Mouse (Mus musculus): ENCODE results near the gene Haao. TPM values are rescaled to one million over a fixed set of nuclear protein-coding genes. Genes with fewer than 3 reads are reported as not detected.

Haao gene
- total RNA-seq, 2 experiments from 2014 or later, result not detected

DNA sequence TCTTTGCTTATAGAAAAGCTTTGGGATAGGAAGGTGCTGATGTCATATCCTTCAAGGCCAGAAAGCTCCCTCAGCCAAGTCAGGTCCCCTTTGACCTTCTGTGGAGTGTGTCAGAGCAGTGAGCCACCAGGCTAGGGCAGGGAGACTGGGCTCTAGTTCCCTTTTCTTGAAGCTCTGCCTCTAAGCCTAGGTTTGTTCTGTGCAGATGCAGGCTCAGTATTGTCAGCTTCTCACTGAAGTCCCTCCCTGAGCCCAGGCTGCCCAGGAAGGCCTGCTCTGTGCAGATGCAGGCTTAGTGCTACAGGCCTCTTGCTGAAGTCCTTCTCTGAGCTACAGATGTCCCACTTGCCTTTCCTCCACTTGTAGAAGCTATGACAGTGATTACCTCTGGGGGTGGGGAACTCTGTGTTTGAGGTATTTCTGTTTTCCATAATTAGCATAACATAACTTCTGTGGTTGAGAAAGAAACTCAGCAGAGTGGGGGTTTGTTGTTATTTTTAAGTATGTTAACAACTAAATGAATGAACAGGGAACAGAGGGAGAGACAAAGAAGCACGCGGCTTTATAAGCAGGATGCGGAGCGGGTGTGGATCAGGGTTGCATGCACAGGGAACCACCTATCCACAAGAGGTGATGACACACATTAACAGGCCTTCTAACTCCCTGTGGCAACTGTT, 17.0 kb downstream of the Haao start:
- no peak for DNase-seq

DNA sequence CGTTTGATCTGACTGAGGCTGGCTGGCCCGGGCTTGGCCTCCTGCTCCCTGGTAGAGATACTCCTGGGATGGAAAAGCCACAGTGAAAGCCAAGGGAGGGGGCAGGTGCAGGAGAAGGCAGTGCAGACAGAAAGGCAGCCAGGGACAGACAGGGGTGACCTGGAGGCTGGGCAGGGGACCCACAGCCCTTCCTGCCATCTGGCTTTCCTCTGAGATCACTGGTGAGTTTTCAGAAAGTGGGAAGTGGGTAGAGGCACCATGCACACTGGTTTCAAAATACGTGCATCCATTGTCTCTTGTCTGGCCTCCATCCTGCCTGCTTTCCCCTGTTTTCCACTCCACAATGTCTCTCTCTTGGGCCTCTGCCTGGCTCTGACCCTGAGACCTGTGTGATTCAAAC, 18.4 kb downstream of the Haao start:
- DNase-seq, result no peak

DNA sequence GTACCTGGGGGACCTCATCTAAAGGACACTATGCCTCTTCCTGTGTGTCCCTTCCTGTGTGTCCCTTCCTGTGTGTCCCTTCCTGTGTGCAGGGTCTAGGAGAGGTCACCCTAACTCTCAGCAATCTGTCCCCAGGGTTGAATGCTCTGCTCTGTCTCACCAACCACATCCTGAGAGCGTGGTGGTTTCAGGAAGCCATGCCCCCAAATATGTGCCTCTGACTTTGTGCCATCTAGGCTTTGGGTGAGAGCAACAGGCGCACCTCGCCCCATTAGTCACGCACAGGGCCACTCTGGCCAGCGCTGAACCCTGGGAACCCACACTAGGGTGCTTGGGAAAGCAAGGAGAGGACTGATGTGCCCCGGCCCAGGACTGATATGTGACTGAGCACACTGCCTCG, 23.9 kb downstream of the Haao start:
- DNase-seq, result no peak

DNA sequence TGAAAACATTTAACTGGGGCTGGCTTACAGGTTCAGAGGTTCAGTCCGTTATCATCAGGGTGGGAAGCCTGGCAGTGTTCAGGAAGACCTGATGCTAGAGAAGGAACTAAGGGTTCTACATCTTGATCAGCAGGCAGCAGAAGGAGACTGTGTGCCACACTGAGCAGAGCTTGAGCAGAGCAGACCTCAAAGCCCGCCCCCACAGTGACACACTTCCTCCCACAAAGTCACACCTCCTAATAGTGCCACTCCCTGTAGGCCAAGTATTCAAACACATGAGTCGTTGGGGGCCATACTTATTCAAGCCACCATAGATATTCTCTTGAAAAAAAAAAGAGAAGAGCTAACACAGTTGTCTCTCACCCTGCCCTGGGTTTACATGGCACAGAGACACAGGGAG, 25.9 kb downstream of the Haao start:
- no peak for DNase-seq

DNA sequence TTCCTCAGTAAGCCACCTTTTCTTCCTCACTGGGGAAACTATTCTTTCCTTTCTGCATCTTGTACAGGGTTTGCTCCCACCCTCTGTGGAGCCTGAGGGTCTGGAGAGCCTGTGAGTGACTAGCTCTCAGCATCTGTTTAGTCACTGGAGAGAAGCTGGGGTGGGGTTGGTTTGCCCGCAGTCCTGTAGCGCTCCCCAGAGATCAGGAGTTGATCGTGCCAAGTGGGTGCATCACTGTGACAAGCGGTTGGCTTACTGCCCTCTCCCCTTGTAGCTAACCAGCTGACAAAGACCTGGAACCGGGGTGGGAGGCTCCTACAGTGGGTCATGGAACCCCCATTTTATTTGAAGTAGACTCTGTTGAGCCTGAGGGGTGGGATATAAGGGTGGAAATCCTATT, 27.1 kb downstream of the Haao start:
- DNase-seq, result no peak

DNA sequence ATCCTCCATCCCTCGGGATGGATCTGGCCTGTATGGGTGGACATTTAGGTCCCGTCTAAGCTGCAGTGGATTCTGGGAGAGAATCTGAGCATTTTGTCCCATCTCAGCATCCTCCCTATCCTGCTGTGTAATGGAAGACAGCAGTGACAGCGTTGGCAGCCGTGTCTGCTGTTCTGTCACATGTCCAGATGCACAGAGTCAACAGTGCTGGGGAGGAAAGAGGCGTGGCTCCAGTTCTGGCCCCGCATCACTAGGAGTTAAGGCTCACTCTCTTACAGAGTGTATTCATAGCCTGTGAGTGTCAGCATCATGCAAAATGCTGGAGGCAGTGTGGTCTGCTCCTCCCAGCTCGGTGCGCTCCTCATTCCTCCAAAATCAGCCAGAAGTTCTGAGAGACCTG, 28.3 kb downstream of the Haao start:
- no peak for DNase-seq

DNA sequence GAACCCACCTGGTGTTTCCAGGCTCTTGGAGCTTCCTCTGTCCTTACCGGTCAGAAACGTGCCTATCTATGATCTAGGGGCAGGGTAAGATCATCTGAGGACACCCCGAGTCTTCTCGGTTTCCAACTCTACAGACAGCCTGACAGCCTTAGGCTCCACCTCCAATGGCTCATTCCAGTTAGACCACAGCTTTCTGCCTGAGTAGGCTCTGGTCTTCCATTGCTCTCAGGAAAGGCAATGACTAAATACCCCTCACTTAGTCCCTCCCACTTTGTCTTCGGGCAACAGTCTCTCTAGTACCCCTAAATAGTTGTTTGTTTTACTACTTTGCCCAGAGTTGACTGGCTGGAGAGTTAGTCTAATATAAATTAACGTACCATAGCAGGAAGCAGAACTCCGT, 30.8 kb downstream of the Haao start:
- no peak for DNase-seq

DNA sequence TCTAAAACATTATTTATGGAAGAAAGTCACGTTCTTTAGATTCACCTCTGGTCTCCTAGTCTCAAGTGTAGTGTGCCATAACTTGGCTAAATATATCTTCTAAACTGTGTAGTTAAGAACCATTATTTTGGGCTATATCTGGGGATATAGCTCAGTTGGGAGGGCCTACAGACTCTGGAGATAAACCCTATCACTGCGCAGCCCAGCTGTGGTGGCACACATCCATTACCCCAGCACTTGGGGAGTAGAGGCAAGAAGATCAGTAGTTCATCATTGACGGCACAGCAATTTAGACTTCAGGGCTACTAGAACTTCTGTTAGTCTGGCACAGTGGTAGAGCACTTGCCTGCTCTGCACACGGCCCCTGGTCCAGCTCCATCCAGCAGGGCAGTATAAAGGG, 34.7 kb downstream of the Haao start:
- DNase-seq, result no peak

DNA sequence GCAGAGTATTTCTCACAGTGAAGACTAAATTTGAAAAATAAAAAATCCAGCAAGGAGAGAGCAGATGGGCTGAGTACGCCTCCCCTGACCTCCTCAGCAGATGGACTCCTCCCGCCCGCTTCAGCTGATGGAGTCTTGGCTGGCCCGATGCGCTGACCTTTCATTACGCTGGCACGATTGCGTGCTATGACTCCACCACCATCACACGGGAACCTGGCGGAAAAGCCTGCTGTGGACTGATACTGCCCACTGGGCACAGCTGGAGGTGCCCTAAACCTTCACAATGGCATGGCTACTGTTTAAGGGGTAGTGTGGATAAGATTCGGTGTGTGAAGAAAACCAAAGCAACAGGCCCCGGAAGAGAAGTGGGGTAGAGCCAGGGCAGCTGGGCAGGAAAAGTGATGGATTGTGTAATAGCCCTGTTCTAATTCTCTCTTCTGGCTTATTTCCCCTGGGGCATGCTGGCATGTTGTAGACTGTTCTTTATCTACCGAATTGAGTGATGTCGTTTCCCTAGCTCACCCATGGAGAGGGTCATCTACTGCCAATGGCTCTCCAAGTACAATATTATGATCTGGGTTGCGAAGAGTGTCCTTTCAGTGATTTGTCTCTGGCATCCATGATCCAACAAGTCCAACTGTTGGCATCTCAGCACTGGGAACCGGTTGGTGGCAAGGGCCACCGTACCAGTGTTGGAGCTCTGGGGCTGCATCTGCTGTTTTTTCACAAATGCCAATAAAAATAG, 35.4 kb downstream of the Haao start:
- peak; percentile 35 to 56 for DNase-seq

DNA sequence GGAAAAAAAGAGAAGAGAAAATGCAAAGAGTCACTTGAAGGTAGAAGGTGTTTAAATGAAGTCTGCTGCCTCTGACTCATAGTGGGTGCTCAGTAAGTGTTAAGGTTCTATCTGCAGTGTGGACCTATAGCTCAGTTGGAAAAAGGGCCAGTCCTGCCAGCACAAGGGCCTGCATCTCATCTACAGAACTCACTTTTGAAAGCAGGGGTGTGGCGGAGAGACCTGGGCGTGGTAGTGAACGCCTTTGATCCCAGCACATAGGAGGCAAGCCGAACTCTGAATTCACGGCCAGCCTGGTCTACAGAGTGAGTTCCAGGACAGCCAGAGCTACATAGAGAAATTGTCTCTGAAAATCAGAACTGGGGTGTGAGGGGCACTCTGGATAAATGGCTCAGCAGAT, 37.5 kb downstream of the Haao start:
- no peak for DNase-seq

DNA sequence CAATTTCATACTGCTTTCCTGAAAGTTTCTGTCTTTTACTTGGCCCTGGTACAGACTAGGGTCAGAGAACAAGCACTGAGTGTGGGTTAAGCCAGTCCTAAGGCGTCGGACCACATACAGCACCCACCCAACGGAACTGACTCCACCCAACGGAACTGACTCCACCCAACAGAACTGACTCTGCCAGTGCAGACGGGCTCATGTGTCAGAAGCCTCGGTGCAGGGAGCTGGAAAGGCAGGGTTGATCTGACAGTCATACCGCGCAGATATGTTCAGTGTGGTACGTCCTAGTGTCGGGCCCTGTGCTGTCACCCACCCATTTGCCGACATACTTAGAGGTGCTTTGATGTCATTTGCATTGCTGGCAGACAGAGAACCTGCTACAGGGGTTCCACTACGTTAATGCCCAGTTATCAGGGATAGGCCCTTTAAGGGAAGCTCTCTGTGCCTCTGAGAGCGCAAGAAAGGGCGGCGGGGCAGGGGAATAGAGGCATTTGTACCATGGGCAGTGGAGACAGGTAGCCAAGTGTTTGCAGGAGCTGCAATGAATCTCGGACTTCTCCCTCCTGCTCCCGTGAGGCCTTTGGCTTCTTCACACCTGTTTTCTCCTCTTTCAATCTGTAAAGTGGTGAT, 38.5 kb downstream of the Haao start:
- no peak for DNase-seq

DNA sequence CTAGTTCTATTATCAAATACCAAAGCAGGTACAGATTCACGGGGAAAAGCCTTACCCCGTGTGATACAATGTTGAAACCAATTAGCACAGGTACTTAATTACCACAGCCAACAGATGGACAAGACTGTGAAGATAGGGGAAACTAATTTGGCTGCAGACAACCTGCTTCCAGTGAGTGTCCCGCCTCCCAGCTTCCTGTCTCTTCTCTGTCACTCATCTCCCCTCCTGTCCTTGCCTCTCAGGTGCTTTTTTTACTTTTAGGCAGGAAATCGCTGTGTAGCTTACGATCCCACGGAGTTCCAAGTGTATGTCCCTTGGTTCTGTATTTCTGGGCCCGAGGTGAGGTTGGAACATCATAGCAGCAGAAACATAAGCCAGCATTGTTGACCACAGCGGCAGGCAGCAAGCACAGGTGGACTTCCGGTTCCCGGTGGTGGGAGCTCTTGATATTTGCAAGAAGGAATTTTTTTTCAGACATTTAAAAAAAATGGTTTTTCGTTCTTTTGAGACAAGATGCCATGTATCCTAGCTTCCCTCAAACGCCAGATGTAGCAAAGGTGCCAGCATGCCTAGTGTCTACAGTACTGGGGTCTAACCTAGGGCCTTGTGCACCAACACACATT, 39.2 kb downstream of the Haao start:
- no peak for DNase-seq

DNA sequence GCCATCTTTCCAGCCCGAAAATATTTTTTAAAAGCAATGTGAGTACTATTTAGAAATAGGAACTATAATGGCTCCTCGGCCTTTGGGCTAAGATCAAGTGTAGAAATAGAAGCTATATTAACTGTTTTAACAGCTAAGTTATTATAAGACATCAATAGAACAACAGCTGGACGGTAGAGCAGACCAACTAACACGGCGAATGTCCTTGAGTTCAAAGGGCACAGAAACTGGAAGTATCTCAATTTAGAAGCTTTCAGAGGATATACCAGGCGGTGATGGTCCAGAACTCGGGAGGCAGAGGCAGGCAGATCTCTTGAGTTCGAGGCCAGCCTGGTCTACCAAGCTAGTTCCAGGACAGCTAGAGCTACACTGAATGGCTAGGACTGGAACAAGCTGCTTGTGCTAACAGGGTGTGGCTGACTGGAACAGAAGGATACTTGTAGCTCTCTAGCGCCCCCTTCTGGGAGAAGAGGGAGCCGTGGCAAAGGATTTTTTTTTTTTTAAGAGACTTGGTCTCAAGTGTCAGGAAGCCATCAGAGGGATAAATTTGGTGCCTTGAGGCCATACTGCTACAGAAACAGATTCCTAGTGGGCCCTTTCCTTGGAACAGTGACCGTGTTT, 39.9 kb downstream of the Haao start:
- DNase-seq, result peak in 1 of 2 experiments; percentile 60

DNA sequence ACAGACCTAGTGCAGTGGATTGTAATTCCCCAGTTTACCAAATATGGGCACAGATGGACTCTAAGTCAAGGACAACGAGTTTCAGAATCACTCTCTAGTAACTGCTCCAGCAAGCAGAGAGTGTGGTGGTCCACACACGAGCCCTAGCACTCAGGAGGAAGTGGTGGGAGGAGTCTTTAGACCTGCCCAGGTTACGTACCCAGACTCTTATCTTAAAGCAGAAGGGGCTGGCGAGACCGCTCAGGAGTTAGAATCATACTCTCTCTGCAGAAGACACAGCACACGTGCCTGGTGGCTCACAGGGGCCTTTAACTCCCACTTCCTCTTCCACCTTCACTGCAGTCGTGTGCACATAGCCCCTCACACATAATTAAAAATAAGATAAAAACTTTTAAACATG, 40.4 kb downstream of the Haao start:
- no peak for DNase-seq

DNA sequence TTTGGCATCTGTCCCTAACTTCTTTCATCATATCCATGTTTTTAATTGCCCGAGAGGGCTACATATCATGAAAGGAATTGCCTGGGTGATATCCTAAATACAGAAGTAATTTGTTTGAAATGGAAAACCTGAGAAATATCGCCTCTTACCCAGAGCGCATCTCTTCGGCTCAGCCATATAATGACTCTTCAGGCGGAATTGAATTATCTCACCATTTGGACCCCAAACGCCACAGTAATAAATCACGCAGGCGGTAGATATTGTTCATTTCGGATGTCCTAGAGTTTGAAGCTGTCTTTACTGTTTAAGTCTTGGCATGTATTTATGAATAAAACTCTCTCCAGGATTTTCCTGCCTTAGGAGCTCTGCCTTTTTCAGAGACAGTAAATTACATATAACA, 42.7 kb downstream of the Haao start:
- DNase-seq, result no peak

DNA sequence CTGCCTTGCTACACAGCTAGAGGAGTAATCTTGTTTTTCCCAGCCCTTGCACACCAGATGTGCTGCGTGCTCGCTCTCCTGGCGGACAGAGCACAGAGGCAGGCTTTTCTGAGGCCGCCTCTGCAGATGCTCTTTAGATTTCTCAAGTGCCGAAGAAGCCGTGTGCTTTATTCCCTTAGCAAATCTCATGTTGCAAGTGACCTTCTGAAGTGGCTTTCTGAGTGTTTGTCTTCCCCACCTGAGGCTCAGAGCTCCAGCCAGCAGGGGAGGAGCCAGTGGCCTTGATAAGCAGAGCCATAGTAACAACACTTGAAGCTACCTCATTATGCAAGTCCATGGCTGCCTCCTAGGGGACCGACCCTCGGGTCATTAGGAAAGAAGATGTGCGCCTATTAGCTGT, 43.8 kb downstream of the Haao start:
- DNase-seq, result no peak

DNA sequence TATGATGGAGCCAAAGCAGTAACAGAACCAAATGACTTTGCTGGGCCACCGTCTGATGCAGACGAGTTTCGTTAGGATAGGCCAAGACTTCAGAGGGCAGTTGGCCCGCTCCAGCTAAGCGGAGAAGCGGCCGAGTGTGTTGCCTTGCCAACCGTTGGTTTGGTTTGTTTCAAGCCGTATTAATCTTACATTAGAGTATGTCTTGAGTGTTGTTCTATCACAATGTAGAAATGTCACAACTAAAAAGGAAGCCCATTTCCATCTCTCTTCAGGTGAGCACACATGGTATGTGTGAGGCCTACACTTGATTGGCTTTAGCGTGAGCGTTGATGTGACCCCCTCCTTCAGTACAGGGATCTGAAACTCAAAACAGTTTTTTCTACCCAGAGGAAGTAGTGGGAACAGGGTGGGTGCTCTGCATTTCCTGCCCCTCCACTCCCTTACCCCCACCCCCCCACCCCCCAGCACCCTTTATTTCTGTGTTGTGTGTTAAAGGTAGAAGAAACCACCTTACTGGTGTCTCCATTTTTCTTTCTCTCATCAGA, 48.2 kb downstream of the Haao start:
- no peak for DNase-seq

DNA sequence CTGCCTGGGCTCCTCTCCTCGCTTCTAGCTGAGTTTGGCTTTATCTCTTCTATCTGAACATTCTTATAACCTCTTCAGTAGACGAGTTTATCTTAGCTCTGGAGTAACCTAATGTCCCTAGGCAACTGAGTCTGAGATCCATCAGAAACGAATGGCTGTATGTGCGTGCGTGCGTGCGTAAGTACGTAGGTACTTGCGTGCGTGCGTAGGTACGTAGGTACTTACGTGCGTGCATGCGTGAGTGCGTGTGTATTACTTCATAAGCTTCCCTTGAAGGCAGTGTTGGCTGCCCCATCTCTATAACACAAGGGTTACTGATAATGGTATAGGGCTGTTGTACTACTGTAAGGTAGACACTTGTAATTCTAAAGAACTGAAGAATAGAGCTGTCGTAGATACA, 52.6 kb downstream of the Haao start:
- DNase-seq, result no peak

DNA sequence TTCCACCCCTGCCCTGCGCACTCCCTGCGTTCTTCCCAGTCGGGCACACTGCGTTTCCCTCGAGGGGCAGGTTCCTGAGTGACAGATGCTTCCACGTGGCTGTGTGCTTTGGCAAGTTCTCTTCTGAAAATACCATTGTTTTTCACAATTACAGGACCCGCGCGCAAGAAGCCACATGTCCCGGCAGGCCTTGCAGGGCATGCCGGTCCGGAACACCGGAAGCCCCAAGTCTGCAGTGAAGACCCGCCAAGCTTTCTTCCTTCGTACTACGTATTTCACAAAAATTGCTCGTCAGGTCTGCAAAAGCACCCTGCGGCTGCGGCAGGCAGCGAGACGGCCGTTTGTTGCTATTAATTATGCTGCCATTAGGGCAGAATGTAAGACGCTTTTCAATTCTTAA, 55.4 kb downstream of the Haao start:
- DNase-seq, result no peak

DNA sequence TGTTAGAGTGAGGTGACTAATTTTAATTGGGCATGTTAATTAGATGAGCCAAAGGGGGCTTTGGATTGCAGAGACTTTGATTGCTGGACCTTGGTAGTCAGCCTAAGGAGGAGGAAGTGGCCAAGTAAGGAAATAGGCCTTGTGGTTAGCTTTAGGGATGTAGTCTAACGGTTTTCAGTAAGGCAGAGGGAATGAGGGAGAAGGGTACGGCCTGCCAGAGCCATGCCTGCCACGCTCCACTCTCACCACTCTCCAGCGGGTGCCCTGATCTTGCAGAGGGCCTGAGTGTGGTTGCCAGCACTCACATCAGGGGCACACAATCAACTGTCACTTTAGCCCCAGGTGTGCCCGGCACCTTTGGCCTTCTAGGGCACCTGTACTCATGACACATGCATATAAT, 57.6 kb downstream of the Haao start:
- no peak for DNase-seq

DNA sequence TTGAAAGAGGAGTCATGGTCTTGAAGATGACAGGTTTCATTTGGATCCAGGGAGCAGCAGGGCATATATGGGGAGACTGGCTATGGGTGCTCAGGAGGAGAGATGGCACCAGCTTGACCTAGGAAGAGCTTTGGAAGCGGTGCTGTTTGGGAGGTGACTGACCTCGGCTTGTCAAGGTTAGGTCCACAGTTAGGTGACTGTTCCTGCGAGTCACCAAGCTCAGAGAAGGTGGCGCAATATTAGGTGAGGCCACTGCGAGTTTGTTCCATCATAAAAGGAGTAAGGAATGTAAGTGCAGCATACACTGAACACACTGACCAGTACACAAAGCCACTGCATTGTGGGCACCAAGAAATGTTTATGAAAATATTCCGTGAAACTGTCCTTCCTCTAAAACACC, 61.3 kb downstream of the Haao start:
- no peak for DNase-seq

DNA sequence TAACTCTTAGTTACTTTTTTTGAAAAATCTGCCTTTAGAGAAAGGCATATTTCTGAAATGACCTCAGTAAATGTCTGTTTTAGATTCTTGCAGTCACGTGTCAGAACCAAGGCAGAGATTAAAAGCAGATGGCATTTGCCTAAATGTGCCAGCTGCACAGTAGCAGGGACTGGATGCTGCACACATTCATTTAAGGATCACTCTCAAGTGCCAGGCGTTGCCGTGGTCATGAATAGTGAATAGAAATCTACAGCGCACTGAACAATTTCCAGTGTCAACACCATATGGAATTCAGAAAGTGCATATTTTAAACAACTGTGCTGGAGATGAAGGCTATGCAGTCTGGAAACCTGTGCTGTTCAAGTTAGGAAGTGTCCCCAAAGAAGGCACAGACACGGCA, 65.0 kb downstream of the Haao start:
- peak; percentile 41 to 49 for DNase-seq

Measured in layer of hippocampus, postnatal 36 days (tissue).